Mouse (Mus musculus) erythroblast, embryonic 14.5 days (primary cell): ENCODE measurements around the gene Rbfox1.

ENCODE experiments used
- GATA1 ChIP-seq: IDR thresholded peaks from 2 replicates; pipeline ENCODE4 v1.6.1; 2012; ENCODE audit warnings: low read length, inconsistent platforms, mixed read lengths
- TAL1 ChIP-seq: IDR thresholded peaks from 3 replicates; pipeline ENCODE4 v1.6.1; 2012; ENCODE audit warnings: low read length, inconsistent platforms, mixed read lengths

DNA sequence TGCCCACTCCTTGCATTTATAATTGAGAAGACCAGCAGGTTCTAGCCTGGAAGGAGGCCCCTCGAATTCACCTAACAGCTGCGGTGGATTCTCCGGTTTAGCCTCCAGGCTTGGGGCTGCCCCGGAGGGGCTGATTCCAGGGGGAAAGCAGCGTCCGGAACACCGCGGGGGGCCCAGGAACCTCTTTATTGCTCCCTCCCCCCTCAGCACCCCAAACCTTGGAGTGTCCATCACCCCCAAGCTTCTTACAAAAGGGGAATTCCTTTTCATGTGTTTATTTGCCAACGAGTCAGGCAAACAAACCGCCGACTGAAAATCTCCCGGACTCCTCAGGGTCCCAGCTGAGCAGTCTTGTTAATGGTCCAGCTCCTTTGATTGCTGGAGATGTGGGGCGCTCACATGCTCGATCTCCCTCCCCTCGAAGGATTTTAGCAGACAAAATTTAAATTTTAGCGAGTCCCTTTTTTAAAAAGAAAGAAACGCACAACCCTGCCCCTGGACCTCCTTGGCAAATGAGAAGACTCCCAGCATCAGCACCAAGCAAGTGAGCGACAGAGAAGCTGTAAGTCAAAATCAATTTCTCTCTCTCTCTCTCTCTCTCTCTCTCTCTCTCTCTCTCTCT is 1153.6 kb downstream of the Rbfox1 start:
- TF ChIP-seq GATA1 (no peak), TAL1 (no peak)
